Mouse (Mus musculus) frontal cortex, postnatal 36 days (tissue): ENCODE measurements around the gene Rpp38.

Experiments used
- DNase-seq, 2 experiments: peaks; one replicate each; pipeline ENCODE4 v3.0.0; 2022; ENCODE audit warnings: low spot score in 2 of 2

Gene Rpp38

GRCm38 (mm10) chr2:3332484-3333242 lies at the start of gene Rpp38:
Gene Rpp38, minus strand, starts transcription at chr2:3332643.
- DNase-seq: peak; percentile 99 to 100

- DNase-seq: no peak
These were observed 32.7 kb upstream of the Rpp38 start for GRCm38 (mm10) chr2:3365127-3365526.

GRCm38 (mm10) chr2:3361067-3361466 lies 28.6 kb upstream of the Rpp38 start:
- DNase-seq: no peak

GRCm38 (mm10) chr2:3357887-3358286 lies 25.4 kb upstream of the Rpp38 start:
- no peak for DNase-seq

GRCm38 (mm10) chr2:3356311-3356710 lies 23.9 kb upstream of the Rpp38 start:
- no peak for DNase-seq

- DNase-seq: no peak
These were observed 23.4 kb upstream of the Rpp38 start for GRCm38 (mm10) chr2:3355793-3356192.

GRCm38 (mm10) chr2:3353160-3353559 lies 20.7 kb upstream of the Rpp38 start:
- DNase-seq: no peak

- DNase-seq: peak in 1 of 2 experiments; percentile 46
These were observed 16.5 kb upstream of the Rpp38 start for GRCm38 (mm10) chr2:3348919-3349318.

GRCm38 (mm10) chr2:3348422-3348821 lies 16.0 kb upstream of the Rpp38 start:
- no peak for DNase-seq

GRCm38 (mm10) chr2:3335611-3336301 lies 3.3 kb upstream of the Rpp38 start, which contains the start of gene Acbd7:
Gene Acbd7, plus strand, starts transcription at chr2:3336168.
- DNase-seq: peak; percentile 62 to 66

GRCm38 (mm10) chr2:3333761-3334160 lies 1.3 kb upstream of the Rpp38 start:
- DNase-seq: no peak

- DNase-seq: no peak
These were observed 387 bp downstream of the Rpp38 start for GRCm38 (mm10) chr2:3332056-3332455.

GRCm38 (mm10) chr2:3331071-3331703 lies 1.3 kb downstream of the Rpp38 start:
- DNase-seq: no peak

- DNase-seq: peak in 1 of 2 experiments; percentile 30
These were observed 5.1 kb downstream of the Rpp38 start for GRCm38 (mm10) chr2:3327351-3327750.

GRCm38 (mm10) chr2:3326547-3326946 lies 5.9 kb downstream of the Rpp38 start:
- DNase-seq: no peak

- no peak for DNase-seq
These were observed 7.9 kb downstream of the Rpp38 start for GRCm38 (mm10) chr2:3324381-3325130.

- DNase-seq: no peak
These were observed 9.3 kb downstream of the Rpp38 start for GRCm38 (mm10) chr2:3323132-3323531.

- DNase-seq: peak; percentile 17 to 49
These were observed 26.9 kb downstream of the Rpp38 start for GRCm38 (mm10) chr2:3305426-3306025.

- no peak for DNase-seq
These were observed 36.6 kb downstream of the Rpp38 start for GRCm38 (mm10) chr2:3295826-3296225.

GRCm38 (mm10) chr2:3292170-3292569 lies 40.3 kb downstream of the Rpp38 start:
- no peak for DNase-seq

- DNase-seq: no peak
These were observed 42.9 kb downstream of the Rpp38 start for GRCm38 (mm10) chr2:3289581-3289980.
